Mouse (Mus musculus) ovary, postnatal 10 days (tissue): ENCODE results near the gene Gabrb2.

Source experiments
- DNase-seq: peaks from one replicate; pipeline ENCODE4 v3.0.0; 2022; ENCODE audit warnings: low spot score

Gene Gabrb2

GRCm38 (mm10) chr11:42418996-42419782 is at the start of gene Gabrb2:
Gene Gabrb2 (plus strand): TSS chr11:42419757.
- DNase-seq: no peak

GRCm38 (mm10) chr11:42378983-42379382 is 40.6 kb upstream of the Gabrb2 start:
- no peak for DNase-seq

DNA sequence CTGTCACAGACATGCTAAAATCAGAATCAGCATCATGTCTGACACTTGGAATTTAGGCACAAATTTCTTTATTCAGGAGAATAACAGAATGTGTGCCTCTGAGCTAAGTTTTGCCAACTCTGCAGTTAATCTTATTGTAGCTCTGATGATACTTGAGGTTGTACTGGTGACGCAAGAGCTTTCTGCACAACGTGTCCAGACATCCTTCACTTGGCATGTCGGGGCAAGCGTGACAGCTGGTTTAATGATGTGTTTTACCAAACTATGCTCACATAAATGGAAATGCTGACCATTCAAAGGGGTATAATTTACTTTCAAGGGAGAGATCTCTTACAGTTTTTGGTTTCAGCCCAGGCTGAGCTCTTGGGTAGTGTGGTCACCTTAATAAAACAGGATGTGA is 33.1 kb upstream of the Gabrb2 start:
- DNase-seq: no peak

DNA sequence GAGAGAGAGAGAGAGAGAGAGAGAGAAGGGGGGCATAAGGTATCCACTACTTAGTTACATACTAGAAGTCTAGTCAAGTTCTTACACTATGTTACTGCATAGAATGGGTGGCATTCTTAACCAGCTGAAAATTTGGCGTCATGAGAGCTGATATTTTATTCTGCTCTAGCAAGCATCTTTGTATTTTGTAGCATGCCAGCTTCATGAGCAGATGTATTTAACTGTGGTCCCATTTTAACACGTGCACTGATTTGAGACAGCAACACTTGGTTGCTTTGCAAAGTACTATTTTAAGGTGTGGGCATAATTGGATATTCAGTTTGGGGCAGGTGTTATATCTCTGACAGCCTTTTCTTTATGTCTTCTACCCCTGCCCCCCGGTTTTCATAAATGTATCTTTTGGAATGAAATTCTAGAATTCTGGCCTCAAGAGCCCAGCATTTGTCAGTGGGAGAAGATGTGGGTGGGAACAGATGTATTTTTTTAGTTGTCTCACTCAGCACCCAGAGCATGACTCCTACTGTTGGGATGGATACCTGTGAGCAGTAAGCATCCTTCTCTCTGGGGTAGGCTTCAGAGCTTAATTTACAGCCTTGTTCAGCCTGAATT is 28.8 kb upstream of the Gabrb2 start:
- no peak for DNase-seq

DNA sequence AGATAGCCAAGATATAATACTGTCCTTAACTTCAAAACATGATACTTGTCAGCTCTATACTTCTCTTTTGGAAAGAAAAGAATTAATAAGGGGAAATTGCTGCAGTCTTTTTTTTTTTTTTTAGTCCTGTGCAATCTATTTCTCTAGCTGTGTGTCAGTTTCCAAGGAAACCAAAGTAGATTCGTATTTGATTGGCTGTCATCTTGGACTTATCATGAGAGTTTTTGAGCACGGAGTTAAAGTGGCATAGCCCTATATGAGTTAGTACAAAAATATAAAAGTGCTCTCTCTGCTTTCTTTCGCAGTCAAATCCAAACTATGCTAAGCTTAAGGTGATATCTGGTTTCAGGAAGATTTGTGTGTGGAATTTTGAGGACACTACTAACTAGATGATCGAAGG is 26.1 kb upstream of the Gabrb2 start:
- no peak for DNase-seq

GRCm38 (mm10) chr11:42419791-42420633 is 455 bp downstream of the Gabrb2 start:
- no peak for DNase-seq

- no peak for DNase-seq
Measured at GRCm38 (mm10) chr11:42420634-42421470, 1.3 kb downstream of the Gabrb2 start.

DNA sequence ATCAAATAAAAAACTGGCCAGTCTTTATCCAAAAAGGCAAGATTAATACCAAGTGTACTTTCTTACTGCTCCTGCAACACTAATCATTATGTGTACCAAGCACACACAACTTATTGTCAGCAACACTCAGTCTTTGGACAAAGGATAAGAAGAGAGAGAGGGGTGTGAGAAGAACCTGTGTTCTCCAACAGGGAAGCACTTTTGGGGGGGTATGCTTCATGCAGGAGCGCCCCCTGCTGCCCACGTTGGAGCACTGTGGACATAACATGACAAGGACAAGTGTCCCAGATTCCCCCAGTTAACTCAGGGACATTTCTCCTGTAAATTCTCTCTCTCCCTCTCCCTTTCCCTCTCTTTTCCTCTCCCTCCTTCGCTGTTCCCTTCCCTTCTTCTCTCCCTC is 3.7 kb downstream of the Gabrb2 start:
- DNase-seq: no peak

DNA sequence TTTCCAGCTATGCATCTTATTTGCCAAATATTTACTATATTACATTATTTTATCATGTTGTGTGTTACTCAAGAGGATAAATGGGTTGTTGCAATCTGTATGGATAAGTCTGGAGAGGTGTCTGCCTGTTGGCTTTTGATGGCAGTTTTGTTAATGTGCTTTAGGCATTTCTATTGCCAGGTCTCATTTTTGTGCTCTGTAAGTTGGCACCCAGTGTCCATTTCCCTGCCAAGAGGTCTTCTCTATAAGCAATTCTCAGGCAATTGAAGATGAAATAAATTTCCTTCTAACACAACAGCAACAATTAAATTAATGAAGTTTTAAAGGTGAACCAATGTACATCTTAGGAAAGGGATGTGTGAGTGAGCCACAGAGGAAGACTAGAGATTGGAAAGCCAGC is 11.9 kb downstream of the Gabrb2 start:
- no peak for DNase-seq

GRCm38 (mm10) chr11:42438978-42439377 is 19.4 kb downstream of the Gabrb2 start:
- DNase-seq: no peak

GRCm38 (mm10) chr11:42443641-42444040 is 24.1 kb downstream of the Gabrb2 start:
- no peak for DNase-seq

DNA sequence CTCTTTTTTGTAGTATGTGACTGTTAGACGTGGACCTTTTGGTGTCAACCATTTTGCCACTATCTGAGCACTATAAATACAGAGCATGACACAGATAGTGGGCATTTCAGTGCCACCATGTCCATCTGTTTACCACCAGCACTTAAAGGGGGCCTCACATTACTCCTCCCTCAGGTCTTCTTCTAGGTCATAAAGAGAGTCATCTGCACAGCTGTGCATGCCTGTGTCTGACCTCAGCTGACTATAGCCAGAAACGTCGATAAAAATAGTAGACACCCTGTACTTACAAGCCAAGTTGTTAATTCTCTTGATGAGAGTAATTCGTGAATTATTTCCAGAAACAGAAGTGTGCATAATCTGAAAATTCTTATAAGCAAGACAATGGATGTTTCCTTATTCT is 29.4 kb downstream of the Gabrb2 start:
- DNase-seq: no peak

DNA sequence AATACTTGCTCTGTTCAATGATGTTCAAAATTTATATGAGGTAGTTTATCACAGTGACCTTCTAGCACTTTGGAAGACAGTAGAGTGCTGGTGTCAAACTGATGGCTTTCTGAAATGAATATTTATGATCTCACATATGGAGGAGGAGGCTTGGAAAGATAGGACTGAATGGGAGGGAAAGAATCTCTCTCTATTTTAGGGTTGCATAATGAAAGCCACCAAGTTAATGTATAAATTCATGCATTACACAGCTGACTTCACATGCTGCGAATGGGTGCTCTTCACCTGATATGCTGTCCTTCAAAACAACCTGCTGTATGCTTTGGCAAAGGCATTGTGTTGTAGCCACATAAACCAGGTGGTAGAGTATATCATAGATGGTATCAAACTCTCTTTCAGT is 44.6 kb downstream of the Gabrb2 start:
- DNase-seq: no peak

GRCm38 (mm10) chr11:42468381-42468780 is 48.8 kb downstream of the Gabrb2 start:
- DNase-seq: no peak

DNA sequence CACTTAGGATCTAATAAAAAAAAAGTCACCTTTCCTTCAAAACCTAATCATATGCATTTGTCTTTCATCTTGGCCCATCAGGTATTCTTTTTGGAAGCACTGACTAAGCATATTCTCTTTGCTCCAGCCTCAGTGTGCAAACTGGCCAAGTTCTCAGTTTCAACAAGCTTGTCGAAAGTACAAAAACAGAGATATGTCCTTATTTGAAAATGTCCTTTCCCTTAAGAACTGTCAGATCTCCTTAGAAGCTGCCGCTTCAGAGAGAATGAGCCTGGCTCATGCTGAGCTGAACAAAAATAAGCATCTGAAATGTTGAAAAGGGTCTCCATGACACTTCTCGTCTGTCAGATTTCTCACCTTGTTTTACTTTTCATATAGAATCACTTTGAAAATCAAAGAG is 55.0 kb downstream of the Gabrb2 start:
- DNase-seq: no peak

DNA sequence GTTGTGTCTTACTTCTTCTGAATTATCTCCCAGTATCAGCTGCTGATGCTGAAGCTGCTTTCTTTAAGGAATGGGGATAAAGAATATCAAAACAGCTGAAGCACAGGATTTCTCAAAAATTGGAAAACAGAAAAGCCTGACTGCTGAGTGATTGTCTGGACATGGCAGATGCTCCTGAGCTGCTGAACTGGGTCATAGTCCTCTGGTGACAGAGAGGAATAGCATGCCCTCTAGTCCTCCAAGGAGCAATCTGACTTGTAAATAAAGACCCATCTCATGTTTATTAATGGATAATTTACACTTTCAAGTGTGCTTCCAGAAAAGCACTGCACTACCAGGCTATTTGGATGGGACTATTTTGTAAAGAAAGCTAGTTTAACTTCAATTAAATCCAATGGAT is 68.1 kb downstream of the Gabrb2 start:
- no peak for DNase-seq

DNA sequence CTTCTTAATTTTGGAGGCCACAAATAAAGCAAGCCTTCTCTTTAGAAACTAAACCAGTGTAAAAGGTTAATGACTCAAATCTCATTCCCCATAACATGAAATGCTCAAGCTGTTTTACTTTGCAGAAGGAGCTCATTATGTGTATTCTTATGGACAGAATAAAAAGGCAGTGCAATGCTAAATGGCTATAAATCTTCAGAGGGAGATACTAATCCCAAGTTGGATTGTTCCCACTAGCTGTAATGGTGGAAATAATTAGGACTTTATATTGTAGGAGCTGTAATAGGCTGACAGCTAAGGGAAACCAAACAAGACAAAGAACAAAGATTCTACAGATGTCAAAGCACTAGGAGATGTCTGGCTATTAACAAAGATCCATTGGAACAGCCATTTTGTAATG is 81.6 kb downstream of the Gabrb2 start:
- DNase-seq: no peak

- no peak for DNase-seq
Measured at GRCm38 (mm10) chr11:42505436-42505835, 85.9 kb downstream of the Gabrb2 start.

GRCm38 (mm10) chr11:42505911-42506310 is 86.4 kb downstream of the Gabrb2 start:
- DNase-seq: no peak

DNA sequence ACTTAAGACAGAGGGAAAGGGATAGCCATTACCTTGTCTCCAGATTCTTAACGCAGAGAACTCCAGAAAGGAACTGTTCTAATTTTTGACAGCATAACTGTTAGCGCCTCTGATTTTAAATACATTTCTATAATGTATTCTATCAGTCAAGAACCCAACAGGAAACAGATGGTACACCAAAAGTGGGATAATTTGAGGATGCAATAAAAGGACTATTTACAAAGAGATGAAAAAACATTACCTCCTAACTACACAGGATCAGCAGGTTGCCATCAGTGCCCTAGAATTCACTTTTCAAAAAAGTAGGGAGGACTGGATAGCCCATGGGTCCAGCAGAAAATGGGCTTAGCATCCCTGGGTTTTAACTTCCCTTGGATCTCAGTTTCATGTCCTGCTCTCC is 102.4 kb downstream of the Gabrb2 start:
- no peak for DNase-seq

DNA sequence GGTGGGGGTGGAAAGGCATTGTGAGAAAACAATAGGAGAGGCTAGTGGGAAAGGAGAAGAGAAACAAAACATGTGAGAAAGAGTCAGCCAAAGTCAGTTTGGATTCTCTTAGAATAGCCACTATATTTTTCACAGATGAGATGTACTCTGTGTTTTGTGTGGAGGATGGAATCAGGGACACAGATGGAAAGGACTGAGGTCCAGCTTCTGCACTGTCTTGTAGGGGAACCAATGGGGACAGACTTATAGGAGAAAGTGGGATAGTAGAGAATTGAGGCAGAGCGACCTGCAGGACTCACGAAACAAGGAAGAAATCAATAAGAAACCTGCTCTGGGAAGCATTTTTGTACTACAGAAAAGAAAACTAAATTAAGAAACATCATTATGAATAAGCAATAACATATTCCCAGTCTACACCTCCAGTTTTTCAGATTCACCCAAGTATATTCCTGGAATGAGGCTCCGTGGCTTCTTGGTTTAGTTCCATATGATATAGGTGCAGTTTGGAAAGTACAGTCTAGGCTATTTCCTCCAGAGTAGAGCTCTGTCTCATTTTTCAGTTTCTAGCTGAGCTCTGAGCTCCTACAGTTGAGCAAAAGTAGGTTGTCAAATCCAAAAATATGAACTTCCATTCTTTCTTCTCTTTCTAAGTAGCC is 108.8 kb downstream of the Gabrb2 start:
- no peak for DNase-seq

DNA sequence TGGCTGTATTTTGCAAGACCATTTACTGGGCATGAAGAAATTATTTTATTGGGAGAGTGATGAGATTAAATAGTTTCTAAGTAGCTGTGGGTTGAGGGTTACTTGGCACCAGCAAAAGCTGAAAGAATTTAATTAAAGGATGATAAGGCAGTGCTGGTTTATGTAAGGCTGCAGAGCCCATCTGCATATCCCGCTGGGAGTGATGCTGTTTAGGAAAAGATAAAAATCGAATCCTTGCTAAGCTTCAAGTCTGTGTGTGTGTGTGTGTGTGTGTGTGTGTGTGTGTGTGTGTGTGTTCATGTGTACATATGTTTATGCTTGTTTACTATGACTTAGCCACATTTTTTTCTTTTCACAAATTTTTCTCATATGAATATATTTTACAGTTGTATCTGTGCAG is 113.0 kb downstream of the Gabrb2 start:
- no peak for DNase-seq
